Comparison of ENCODE assay signal across 26 mouse cellular contexts in the genomic region with DNA sequence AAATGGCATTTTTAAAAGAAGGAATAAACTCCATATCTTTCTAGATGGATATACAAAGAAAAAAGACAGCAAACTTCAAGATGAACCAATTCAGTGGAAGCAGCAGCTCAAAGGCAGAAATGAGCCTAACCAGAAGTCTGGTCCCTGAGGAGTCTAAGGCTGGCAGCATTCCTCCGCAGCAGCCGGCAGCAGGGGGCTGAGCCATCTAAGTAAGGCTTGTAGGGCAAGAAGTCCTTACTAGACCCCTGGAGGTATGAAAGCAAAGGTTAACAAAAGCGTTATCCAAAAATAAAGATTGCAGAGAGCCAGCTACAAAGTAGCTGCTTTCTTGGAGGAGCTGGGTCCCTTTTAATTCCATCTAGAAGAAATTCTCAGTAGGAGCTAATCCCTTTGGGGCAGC. TPM values are rescaled to one million over a fixed set of nuclear protein-coding genes. Genes with fewer than 3 reads are reported as not detected.
DNase-seq lines count a peak whose midpoint lies in the region; ATAC-seq and TF ChIP-seq lines count a peak whose summit lies in the region.
"Had no signal": no experiment of that assay in that cellular context is flagged by ENCODE, and none has a peak within 500 bp of the region (broad histone marks: within the 10 kb centered on the region; RNA-seq: fewer than 3 reads in every experiment).

No protein-coding gene starts in this region.

- ATAC-seq in hindbrain, embryonic 13.5 days (ENCODE audit: low FRiP score) = no peak
- no peak for ATAC-seq in hindbrain, embryonic 16.5 days
- no peak for ATAC-seq in midbrain, embryonic 13.5 days
- no peak for ATAC-seq in midbrain, postnatal 0 days (ENCODE audit: low FRiP score)

- DNase-seq in cerebellum, adult 2 months = no peak
- no peak for DNase-seq in cerebellum, adult 9-11 months
- DNase-seq in midbrain, postnatal 0 days (ENCODE audit: low spot score) = no peak
- DNase-seq: adrenal gland, adult 8-10 months; gastrocnemius, postnatal 25 days; layer of hippocampus, postnatal 36 days; liver; lung, adult 2 months; lung, postnatal 10 days; right cerebral cortex, postnatal 25 days; thymus, postnatal 25 days had no signal

- H3K4me2 ChIP-seq in hindbrain, embryonic 13.5 days = no peak overlapping the region
- H3K4me2 ChIP-seq in hindbrain, embryonic 16.5 days (ENCODE audit: low read length) = no peak overlapping the region
- H3K4me2 ChIP-seq in midbrain, embryonic 13.5 days (replicated peaks) = no peak overlapping the region
- H3K4me2 ChIP-seq in midbrain, postnatal 0 days (ENCODE audit: low read depth, low read length, poor library complexity, severe bottlenecking) = no peak overlapping the region
- H3K4me2 ChIP-seq: heart, embryonic 15.5 days; hindbrain, embryonic 12.5 days; intestine, embryonic 15.5 days had no signal

- no peak for TF ChIP-seq CTCF in cerebellum, adult 2 months (IDR thresholded peaks at IDR 0.05; ENCODE audit: borderline replicate concordance, insufficient read depth, low read depth, low read length)
- TF ChIP-seq CTCF in midbrain, postnatal 0 days (IDR thresholded peaks at IDR 0.05) = no peak
- TF ChIP-seq CTCF in cortical plate, adult 2 months (IDR thresholded peaks at IDR 0.05; ENCODE audit: extremely low read depth, insufficient read depth, low read length) = no peak

- 12% methylated on average over 3 of the region's 3 CpGs for WGBS in cerebellum, adult 2 months
- 13% methylated on average over 3 of the region's 3 CpGs for WGBS in hindbrain, embryonic 13.5 days
- 14% methylated on average over 3 of the region's 3 CpGs for WGBS in hindbrain, embryonic 16.5 days
- WGBS in midbrain, embryonic 13.5 days = 5% methylated on average over 3 of the region's 3 CpGs
- 9% methylated on average over 3 of the region's 3 CpGs for WGBS in midbrain, postnatal 0 days

- no peak overlapping the region for H3K4me3 ChIP-seq in cerebellum, adult 2 months (replicated peaks; ENCODE audit: insufficient read depth, low read depth, low read length)
- no peak overlapping the region for H3K4me3 ChIP-seq in hindbrain, embryonic 13.5 days
- no peak overlapping the region for H3K4me3 ChIP-seq in hindbrain, embryonic 16.5 days (ENCODE audit: low read length)
- H3K4me3 ChIP-seq in midbrain, embryonic 13.5 days (replicated peaks) = no peak overlapping the region
- H3K4me3 ChIP-seq in midbrain, postnatal 0 days (ENCODE audit: low read depth, low read length) = no peak overlapping the region
- H3K4me3 ChIP-seq in cortical plate, adult 2 months (ENCODE audit: insufficient read depth, low read length) = no peak overlapping the region
- H3K4me3 ChIP-seq: erythroblast, embryonic 14.5 days; heart, embryonic 10.5 days; heart, embryonic 15.5 days; hindbrain, embryonic 12.5 days; intestine, embryonic 15.5 days had no signal

- peak overlapping the region; percentile 51 for H3K27ac ChIP-seq in cerebellum, adult 2 months (ENCODE audit: insufficient read depth, low read length)
- no peak overlapping the region for H3K27ac ChIP-seq in hindbrain, embryonic 13.5 days
- no peak overlapping the region for H3K27ac ChIP-seq in hindbrain, embryonic 16.5 days (ENCODE audit: low read depth, low read length)
- H3K27ac ChIP-seq in midbrain, embryonic 13.5 days = peak overlapping the region; percentile 35; the same call in 1 of the 2 replicates
- no peak overlapping the region for H3K27ac ChIP-seq in midbrain, postnatal 0 days (ENCODE audit: low read depth, low read length)
- 0 out of 2 replicates have a peak overlapping the region, but pooled peaks have one; percentile 43 for H3K27ac ChIP-seq in cortical plate, adult 2 months (ENCODE audit: insufficient read depth, low read length)
- H3K27ac ChIP-seq: heart, embryonic 10.5 days; heart, embryonic 15.5 days; hindbrain, embryonic 12.5 days; intestine, embryonic 15.5 days; liver, embryonic 14.5 days; macrophage had no signal

- no peaks in the 10 kb centered on the region for H3K36me3 ChIP-seq in hindbrain, embryonic 13.5 days
- no peaks in the 10 kb centered on the region for H3K36me3 ChIP-seq in hindbrain, embryonic 16.5 days (ENCODE audit: control insufficient read depth, insufficient read depth, low read length)
- no peaks in the 10 kb centered on the region for H3K36me3 ChIP-seq in midbrain, embryonic 13.5 days
- H3K36me3 ChIP-seq in midbrain, postnatal 0 days (ENCODE audit: insufficient read depth, low read length) = no peaks in the 10 kb centered on the region
- H3K36me3 ChIP-seq: G1E; heart, embryonic 10.5 days; heart, embryonic 15.5 days; hindbrain, embryonic 12.5 days; intestine, embryonic 15.5 days had no signal

- H3K4me1 ChIP-seq in cerebellum, adult 2 months (ENCODE audit: control insufficient read depth, insufficient read depth, low read length) = peaks cover 20% of the 10 kb centered on the region
- peaks cover 14% of the 10 kb centered on the region for H3K4me1 ChIP-seq in hindbrain, embryonic 13.5 days (replicated peaks)
- peaks cover 12% of the 10 kb centered on the region; the same call in 1 of the 2 replicates for H3K4me1 ChIP-seq in hindbrain, embryonic 16.5 days (ENCODE audit: control insufficient read depth, insufficient read depth, low read depth, low read length)
- peaks cover 10% of the 10 kb centered on the region for H3K4me1 ChIP-seq in midbrain, embryonic 13.5 days (replicated peaks)
- H3K4me1 ChIP-seq in midbrain, postnatal 0 days (ENCODE audit: insufficient read depth, low read length) = 0 out of 2 replicates have a peak, but pooled peaks cover 8% of the 10 kb centered on the region
- H3K4me1 ChIP-seq in cortical plate, adult 2 months (ENCODE audit: control insufficient read depth, insufficient read depth, low read length) = no peaks in the 10 kb centered on the region; the same call in none of the 2 replicates
- H3K4me1 ChIP-seq: heart, embryonic 10.5 days; heart, embryonic 15.5 days; intestine, embryonic 15.5 days had no signal

- H3K9ac ChIP-seq in hindbrain, embryonic 13.5 days = peak overlapping the region; percentile 29; the same call in 1 of the 2 replicates
- no peak overlapping the region for H3K9ac ChIP-seq in hindbrain, embryonic 16.5 days (ENCODE audit: low read depth, low read length)
- H3K9ac ChIP-seq in midbrain, embryonic 13.5 days (replicated peaks) = peak overlapping the region; percentile 10; the same call in 1 of the 2 replicates
- H3K9ac ChIP-seq in midbrain, postnatal 0 days (replicated peaks; ENCODE audit: low read length, poor library complexity, severe bottlenecking) = no peak overlapping the region
- H3K9ac ChIP-seq: heart, embryonic 15.5 days; hindbrain, embryonic 12.5 days; intestine, embryonic 15.5 days; liver, embryonic 14.5 days had no signal

- TF ChIP-seq POLR2A in cerebellum, adult 2 months (IDR thresholded peaks at IDR 0.05; ENCODE audit: borderline replicate concordance, insufficient read depth, low read length) = no peak
- no peak for TF ChIP-seq POLR2A in cortical plate, adult 2 months (IDR thresholded peaks at IDR 0.05; ENCODE audit: extremely low read depth, insufficient read depth, low read length)

- no peaks in the 10 kb centered on the region for H3K9me3 ChIP-seq in hindbrain, embryonic 13.5 days
- H3K9me3 ChIP-seq in hindbrain, embryonic 16.5 days (ENCODE audit: control insufficient read depth, low read length) = no peaks in the 10 kb centered on the region
- no peaks in the 10 kb centered on the region for H3K9me3 ChIP-seq in midbrain, embryonic 13.5 days
- H3K9me3 ChIP-seq in midbrain, postnatal 0 days (ENCODE audit: low read length) = no peaks in the 10 kb centered on the region
- H3K9me3 ChIP-seq: G1E; heart, embryonic 10.5 days; heart, embryonic 15.5 days; hindbrain, embryonic 12.5 days; intestine, embryonic 15.5 days had no signal

- no peaks in the 10 kb centered on the region for H3K27me3 ChIP-seq in cerebellum, adult 2 months (ENCODE audit: control insufficient read depth, insufficient read depth, low read length)
- peaks cover 4% of the 10 kb centered on the region; the same call in 1 of the 2 replicates for H3K27me3 ChIP-seq in hindbrain, embryonic 13.5 days
- H3K27me3 ChIP-seq in hindbrain, embryonic 16.5 days (replicated peaks; ENCODE audit: control insufficient read depth, insufficient read depth, low read length) = no peaks in the 10 kb centered on the region
- no peaks in the 10 kb centered on the region for H3K27me3 ChIP-seq in midbrain, embryonic 13.5 days
- H3K27me3 ChIP-seq in midbrain, postnatal 0 days (ENCODE audit: insufficient read depth, low read length) = no peaks in the 10 kb centered on the region
- H3K27me3 ChIP-seq: hindbrain, embryonic 12.5 days; intestine, embryonic 15.5 days had no signal

RNA-seq across cellular contexts. Expression of gene D430041D05Rik, which starts 32.0 kb away (rescaled TPM):
- 33.5 and 37.4 TPM in 2 replicates for polyA plus RNA-seq in cerebellum, adult 2 months (2012; rRNA removed)
- 6.8 and 7.3 TPM in 2 replicates for polyA plus RNA-seq in hindbrain, embryonic 13.5 days (2015; fragmentation: Nextera tagmentation; extraction: Ambion mirVana)
- 8.6 and 8.9 TPM in 2 replicates for polyA plus RNA-seq in hindbrain, embryonic 16.5 days (2015; fragmentation: Nextera tagmentation; extraction: Ambion mirVana)
- 5.5 and 6.4 TPM in 2 replicates for polyA plus RNA-seq in midbrain, embryonic 13.5 days (2015; fragmentation: Nextera tagmentation; extraction: Ambion mirVana)
- total RNA-seq in midbrain, postnatal 0 days (2014; rRNA removed) = 47.6 and 48.0 TPM in 2 replicates
- 6.6 and 7.9 TPM in 2 replicates for polyA plus RNA-seq in midbrain, postnatal 0 days (2015; fragmentation: Nextera tagmentation; extraction: Ambion mirVana)
- polyA plus RNA-seq in cortical plate, adult 2 months (2012; rRNA removed) = 46.0 and 46.7 TPM in 2 replicates
- total RNA-seq: common myeloid progenitor, adult 5-6 weeks; megakaryocyte-erythroid progenitor cell, adult 5-6 weeks; monocyte, adult 5-6 weeks had no signal
- polyA plus RNA-seq: erythroblast, embryonic 14.5 days; macrophage had no signal

Comparison
In these comparisons a context has a peak if more than half of its experiments do, and no peak if none do; other contexts are left out.
1. H3K27ac ChIP-seq: peak in cerebellum, adult 2 months (single experiment), midbrain, embryonic 13.5 days (single experiment) and cortical plate, adult 2 months (single experiment); none in hindbrain, embryonic 13.5 days (single experiment), hindbrain, embryonic 16.5 days (single experiment) and midbrain, postnatal 0 days (single experiment).
2. H3K9ac ChIP-seq: peak in hindbrain, embryonic 13.5 days (single experiment) and midbrain, embryonic 13.5 days (single experiment); none in hindbrain, embryonic 16.5 days (single experiment) and midbrain, postnatal 0 days (single experiment).